Mouse (Mus musculus) MEL (cell line): ENCODE data around the gene Trio.

Source experiments
- CTCF ChIP-seq, 3 experiments: IDR thresholded peaks in 2 of 3; conservative IDR thresholded peaks in 1 of 3; 2 replicates each; pipeline ENCODE4 v1.5.1; 2011 to 2012; ENCODE audit warnings: low read length in 3 of 3, low read depth in 2 of 3, mild to moderate bottlenecking in 2 of 3, improper control_type of control experiment in 1 of 3, inconsistent platforms in 1 of 3, mixed read lengths in 1 of 3, moderate library complexity in 1 of 3; ENCODE audit not compliant: control insufficient read depth in 1 of 3, insufficient read depth in 1 of 3, poor library complexity in 1 of 3, severe bottlenecking in 1 of 3
- GABPA ChIP-seq: IDR thresholded peaks from 2 replicates; pipeline ENCODE4 v1.6.1; 2012; ENCODE audit warnings: low read depth, mild to moderate bottlenecking, inconsistent platforms, low read length, improper control_type of control experiment, moderate library complexity
- MAZ ChIP-seq: IDR thresholded peaks from 2 replicates; pipeline ENCODE4 v1.6.1; 2012; ENCODE audit warnings: low read depth, mild to moderate bottlenecking, inconsistent platforms, low read length, improper control_type of control experiment
- MYB ChIP-seq: IDR thresholded peaks from 2 replicates; pipeline ENCODE4 v1.6.1; 2011; ENCODE audit warnings: mild to moderate bottlenecking, low read depth, low read length, improper control_type of control experiment
- ZKSCAN1 ChIP-seq: IDR thresholded peaks from 2 replicates; pipeline ENCODE4 v1.6.1; 2012; ENCODE audit warnings: low read depth, mild to moderate bottlenecking, inconsistent platforms, low read length, improper control_type of control experiment, moderate library complexity

DNA sequence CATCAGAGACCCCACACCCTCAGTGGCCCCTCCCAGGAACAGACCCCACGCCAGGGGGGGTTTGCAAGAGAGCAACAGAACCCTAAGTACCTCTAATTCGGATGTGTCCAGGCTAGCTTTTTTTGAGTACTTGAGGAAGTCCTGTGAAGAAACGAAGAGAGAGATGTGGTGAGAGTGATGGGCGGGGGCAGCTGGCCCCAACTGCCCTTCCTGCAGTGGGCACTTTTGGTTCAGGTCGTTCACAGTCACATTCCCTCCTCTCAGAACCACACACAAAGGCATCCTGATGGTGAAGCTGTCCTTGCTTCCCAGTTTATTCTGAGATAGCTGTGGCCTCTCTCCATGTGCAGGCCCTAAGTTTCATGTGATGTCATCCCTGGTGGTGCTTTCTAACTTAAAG, 271.7 kb downstream of the Trio start:
- TF ChIP-seq ZKSCAN1 (no peak), MAZ (no peak), GABPA (no peak), MYB (no peak), CTCF (IDR thresholded peaks at IDR 0.05 in 2 of 3, conservative IDR thresholded peaks at IDR 0.05 in 1 of 3; ENCODE audit: control insufficient read depth in 1 of 3, insufficient read depth in 1 of 3, low read depth in 2 of 3, low read length in 3 of 3, poor library complexity in 1 of 3, severe bottlenecking in 1 of 3) (no peak)
